ENCODE assay signal across 14 mouse cellular contexts in genomic region chr4:82837526-82838240, GRCm38 (mm10). TPM values are rescaled to one million over a fixed set of nuclear protein-coding genes. Genes with fewer than 3 reads are reported as not detected.
DNase-seq lines count a peak whose midpoint lies in the region; ATAC-seq and TF ChIP-seq lines count a peak whose summit lies in the region.
"Had no signal": no experiment of that assay in that cellular context is flagged by ENCODE, and none has a peak within 500 bp of the region (broad histone marks: within the 10 kb centered on the region; RNA-seq: fewer than 3 reads in every experiment).

No protein-coding gene starts in this region.

- no peak for ATAC-seq in kidney, postnatal 0 days (replicated peaks; ENCODE audit: low FRiP score, low read depth)
- ATAC-seq in kidney, embryonic 16.5 days (ENCODE audit: low FRiP score, low TSS enrichment) = no peak
- no peak for ATAC-seq in embryonic facial prominence, embryonic 14.5 days (ENCODE audit: low read depth)
- ATAC-seq: Patski had no signal

- peak; percentile 22 for DNase-seq in cerebellum, adult 9-10 months
- no peak for DNase-seq in cerebellum, adult 2 months
- DNase-seq in kidney, postnatal 0 days (ENCODE audit: low spot score) = peak; percentile 48
- DNase-seq in 3T3-L1 (ENCODE audit: low read depth, low spot score) = peak; percentile 24
- DNase-seq in embryonic facial prominence, embryonic 14.5 days (ENCODE audit: low spot score) = peak; percentile 64
- no peak for DNase-seq in urinary bladder, postnatal 36 days (ENCODE audit: low spot score in 2 of 2)
- DNase-seq in heart, embryonic 10.5 days (ENCODE audit: low spot score) = no peak
- DNase-seq: B cell, adult 2 months; kidney, postnatal 4 days had no signal

- no peak for TF ChIP-seq POLR2A in cerebellum, adult 2 months (IDR thresholded peaks at IDR 0.05; ENCODE audit: borderline replicate concordance, insufficient read depth, low read length)

- no peak overlapping the region for H3K4me2 ChIP-seq in kidney, postnatal 0 days (ENCODE audit: low read length)
- no peak overlapping the region for H3K4me2 ChIP-seq in kidney, embryonic 16.5 days (replicated peaks; ENCODE audit: low read depth, low read length)
- H3K4me2 ChIP-seq in embryonic facial prominence, embryonic 14.5 days (ENCODE audit: low read depth, low read length) = no peak overlapping the region

- H3K4me3 ChIP-seq in cerebellum, adult 2 months (replicated peaks; ENCODE audit: insufficient read depth, low read depth, low read length) = no peak overlapping the region
- H3K4me3 ChIP-seq in kidney, postnatal 0 days (replicated peaks; ENCODE audit: low read depth, low read length) = no peak overlapping the region
- no peak overlapping the region for H3K4me3 ChIP-seq in kidney, embryonic 16.5 days (ENCODE audit: low read length)
- H3K4me3 ChIP-seq in embryonic facial prominence, embryonic 14.5 days (ENCODE audit: low read depth, low read length) = no peak overlapping the region
- H3K4me3 ChIP-seq in heart, embryonic 10.5 days = no peak overlapping the region

- H3K4me1 ChIP-seq in cerebellum, adult 2 months (ENCODE audit: control insufficient read depth, insufficient read depth, low read length) = no peaks in the 10 kb centered on the region
- H3K4me1 ChIP-seq in kidney, postnatal 0 days (replicated peaks; ENCODE audit: insufficient read depth, low read length) = no peaks in the 10 kb centered on the region
- no peaks in the 10 kb centered on the region for H3K4me1 ChIP-seq in kidney, embryonic 16.5 days (ENCODE audit: insufficient read depth, low read length)
- no peaks in the 10 kb centered on the region for H3K4me1 ChIP-seq in embryonic facial prominence, embryonic 14.5 days (ENCODE audit: control insufficient read depth, insufficient read depth, low read length)
- no peaks in the 10 kb centered on the region for H3K4me1 ChIP-seq in heart, embryonic 10.5 days

- H3K27me3 ChIP-seq in cerebellum, adult 2 months (ENCODE audit: control insufficient read depth, insufficient read depth, low read length) = no peaks in the 10 kb centered on the region
- no peaks in the 10 kb centered on the region for H3K27me3 ChIP-seq in kidney, postnatal 0 days (ENCODE audit: insufficient read depth, low read length)
- no peaks in the 10 kb centered on the region for H3K27me3 ChIP-seq in kidney, embryonic 16.5 days (ENCODE audit: insufficient read depth, low read length)
- H3K27me3 ChIP-seq in embryonic facial prominence, embryonic 14.5 days (replicated peaks; ENCODE audit: control insufficient read depth, insufficient read depth, low read length) = no peaks in the 10 kb centered on the region
- no peaks in the 10 kb centered on the region for H3K27me3 ChIP-seq in heart, embryonic 10.5 days (ENCODE audit: insufficient read depth, poor library complexity, severe bottlenecking)
- H3K27me3 ChIP-seq: Patski had no signal

- TF ChIP-seq CTCF in cerebellum, adult 2 months (IDR thresholded peaks at IDR 0.05; ENCODE audit: borderline replicate concordance, insufficient read depth, low read depth, low read length) = no peak
- TF ChIP-seq CTCF in kidney, postnatal 0 days (IDR thresholded peaks at IDR 0.05; ENCODE audit: low read depth) = peak; percentile 46; the same call in 1 of the 2 replicates

- peaks cover 7% of the 10 kb centered on the region; the same call in 1 of the 2 replicates for H3K36me3 ChIP-seq in kidney, postnatal 0 days (ENCODE audit: insufficient read depth, low read length)
- peaks cover 6% of the 10 kb centered on the region; the same call in 1 of the 2 replicates for H3K36me3 ChIP-seq in kidney, embryonic 16.5 days (ENCODE audit: insufficient read depth, low read length)
- peaks cover 27% of the 10 kb centered on the region for H3K36me3 ChIP-seq in embryonic facial prominence, embryonic 14.5 days (ENCODE audit: control insufficient read depth, insufficient read depth, low read length)
- H3K36me3 ChIP-seq in heart, embryonic 10.5 days = peaks cover 33% of the 10 kb centered on the region; the same call in 1 of the 2 replicates

- WGBS in cerebellum, adult 2 months = 56% methylated on average over 3 of the region's 3 CpGs
- WGBS in kidney, postnatal 0 days = 80% methylated on average over 3 of the region's 3 CpGs
- 77% methylated on average over 3 of the region's 3 CpGs for WGBS in kidney, embryonic 16.5 days
- WGBS in embryonic facial prominence, embryonic 14.5 days = 58% methylated on average over 3 of the region's 3 CpGs
- WGBS in heart, embryonic 10.5 days = 84% methylated on average over 3 of the region's 3 CpGs

- H3K9me3 ChIP-seq in kidney, postnatal 0 days (replicated peaks; ENCODE audit: low read length) = no peaks in the 10 kb centered on the region
- no peaks in the 10 kb centered on the region for H3K9me3 ChIP-seq in kidney, embryonic 16.5 days (ENCODE audit: low read length)
- H3K9me3 ChIP-seq in embryonic facial prominence, embryonic 14.5 days (ENCODE audit: control insufficient read depth, low read length) = no peaks in the 10 kb centered on the region
- H3K9me3 ChIP-seq in heart, embryonic 10.5 days = no peaks in the 10 kb centered on the region

- no peak overlapping the region for H3K27ac ChIP-seq in cerebellum, adult 2 months (ENCODE audit: insufficient read depth, low read length)
- no peak overlapping the region for H3K27ac ChIP-seq in kidney, postnatal 0 days
- no peak overlapping the region for H3K27ac ChIP-seq in kidney, embryonic 16.5 days (ENCODE audit: low read length)
- no peak overlapping the region for H3K27ac ChIP-seq in embryonic facial prominence, embryonic 14.5 days (replicated peaks; ENCODE audit: low read depth, low read length)
- H3K27ac ChIP-seq in heart, embryonic 10.5 days = no peak overlapping the region

- no peak overlapping the region for H3K9ac ChIP-seq in kidney, postnatal 0 days (ENCODE audit: low read depth, low read length)
- H3K9ac ChIP-seq in kidney, embryonic 16.5 days (replicated peaks; ENCODE audit: low read length) = no peak overlapping the region
- no peak overlapping the region for H3K9ac ChIP-seq in embryonic facial prominence, embryonic 14.5 days (ENCODE audit: low read depth, low read length)

RNA-seq across cellular contexts. Expression of gene Zdhhc21, which starts 22.1 kb away (rescaled TPM):
- polyA plus RNA-seq in cerebellum, adult 2 months (2012; rRNA removed) = 16.3 and 17.4 TPM in 2 replicates
- 8.5 and 9.9 TPM in 2 replicates for polyA plus RNA-seq in kidney, postnatal 0 days (2015; fragmentation: Nextera tagmentation; extraction: Ambion mirVana)
- polyA plus RNA-seq in kidney, embryonic 16.5 days (2015; fragmentation: Nextera tagmentation; extraction: Ambion mirVana) = 12.2 and 16.4 TPM in 2 replicates
- polyA plus RNA-seq in embryonic facial prominence, embryonic 14.5 days (2014; fragmentation: Nextera tagmentation; extraction: Ambion mirVana) = 13.4 and 15.1 TPM in 2 replicates
- polyA plus RNA-seq in heart, embryonic 10.5 days (2016; fragmentation: Nextera tagmentation; extraction: Ambion mirVana) = 13.0 and 15.9 TPM in 2 replicates

RNA-seq across cellular contexts. Expression of gene Cer1, which starts 47.3 kb away (rescaled TPM):
- not detected in 2 replicates for polyA plus RNA-seq in cerebellum, adult 2 months (2012; rRNA removed)
- not detected in 2 replicates for polyA plus RNA-seq in kidney, postnatal 0 days (2015; fragmentation: Nextera tagmentation; extraction: Ambion mirVana)
- not detected in 2 replicates for polyA plus RNA-seq in kidney, embryonic 16.5 days (2015; fragmentation: Nextera tagmentation; extraction: Ambion mirVana)
- polyA plus RNA-seq in embryonic facial prominence, embryonic 14.5 days (2014; fragmentation: Nextera tagmentation; extraction: Ambion mirVana) = 0.65 and 1.00 TPM in 2 replicates
- not detected in 2 replicates for polyA plus RNA-seq in heart, embryonic 10.5 days (2016; fragmentation: Nextera tagmentation; extraction: Ambion mirVana)
- polyA plus RNA-seq: gonadal fat pad, adult 2 months; heart, postnatal 0 days; liver, adult 2 months; Patski had no signal

Comparison
In these comparisons a context has a peak if more than half of its experiments do, and no peak if none do; other contexts are left out.
1. DNase-seq: peak in cerebellum, adult 9-10 months (single experiment), kidney, postnatal 0 days (single experiment), 3T3-L1 (single experiment) and embryonic facial prominence, embryonic 14.5 days (single experiment); none in cerebellum, adult 2 months (0 of 2), urinary bladder, postnatal 36 days (0 of 2) and heart, embryonic 10.5 days (single experiment).